Mouse (Mus musculus) monocyte, adult 5-6 weeks (primary cell): Measurements from ENCODE around the gene Klk6. TPM values are rescaled to one million over a fixed set of nuclear protein-coding genes. Genes with fewer than 3 reads are reported as not detected.

Experiments
- ATAC-seq: fragments of 153-309, 156-312 bp; replicated peaks from 2 replicates; pipeline ENCODE4 v1.8.0; 2017; ENCODE audit warnings: mild to moderate bottlenecking; ENCODE audit not compliant: low TSS enrichment, insufficient number of reproducible peaks, severe bottlenecking, poor library complexity, low FRiP score
- total RNA-seq: library from RNA; stranded (forward); fragments of 200-1000, 200-491, 200-594 nt; gene quantifications from 3 replicates; pipeline ENCODE4 v1.2.3, GENCODE M21; 2017

Gene Klk6
- not detected in 3 replicates for total RNA-seq

DNA sequence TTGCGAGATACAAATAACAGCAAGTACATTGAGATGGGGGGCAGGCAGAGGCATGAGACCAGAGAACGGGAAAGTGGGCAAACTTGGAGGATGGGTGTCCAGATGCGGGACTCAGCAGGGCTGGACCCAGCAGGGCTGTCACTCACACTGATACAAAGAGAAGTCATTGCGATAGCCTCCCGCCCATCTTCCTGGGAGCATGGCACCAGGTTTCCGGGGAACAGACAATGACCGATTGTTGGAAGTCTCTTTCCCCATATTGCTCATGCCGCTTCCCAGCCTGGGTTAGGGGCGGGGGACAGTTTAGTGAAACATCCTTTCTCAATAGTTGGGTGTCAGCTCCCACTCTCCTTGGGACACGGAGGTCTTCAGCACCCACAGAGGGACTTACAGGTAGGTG lies at the start of gene Klk6:
Klk6 (plus strand) TSS at position 301 of the 400 bp plus-strand sequence.
- no peak for ATAC-seq

DNA sequence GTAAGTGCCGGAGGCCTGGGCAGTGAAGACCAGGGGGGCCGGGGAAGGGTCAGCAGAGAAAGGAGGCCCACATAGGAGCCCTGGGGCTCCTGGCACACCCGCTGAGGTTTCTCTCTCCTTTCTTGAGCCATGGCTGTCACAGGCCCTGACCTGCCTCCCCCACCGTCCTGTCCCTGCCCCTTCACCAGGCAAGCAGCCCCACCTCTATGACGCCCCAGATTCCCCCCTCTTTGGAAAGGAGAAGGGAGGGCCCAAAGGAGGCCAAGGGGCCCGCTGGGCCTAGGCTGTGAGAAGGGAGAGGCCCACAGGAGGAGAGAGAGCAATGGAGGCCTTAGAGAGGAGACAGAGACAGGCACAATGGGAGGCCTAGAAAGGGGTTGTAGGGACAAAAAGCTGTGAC lies 49.5 kb upstream of the Klk6 start:
- no peak for ATAC-seq

DNA sequence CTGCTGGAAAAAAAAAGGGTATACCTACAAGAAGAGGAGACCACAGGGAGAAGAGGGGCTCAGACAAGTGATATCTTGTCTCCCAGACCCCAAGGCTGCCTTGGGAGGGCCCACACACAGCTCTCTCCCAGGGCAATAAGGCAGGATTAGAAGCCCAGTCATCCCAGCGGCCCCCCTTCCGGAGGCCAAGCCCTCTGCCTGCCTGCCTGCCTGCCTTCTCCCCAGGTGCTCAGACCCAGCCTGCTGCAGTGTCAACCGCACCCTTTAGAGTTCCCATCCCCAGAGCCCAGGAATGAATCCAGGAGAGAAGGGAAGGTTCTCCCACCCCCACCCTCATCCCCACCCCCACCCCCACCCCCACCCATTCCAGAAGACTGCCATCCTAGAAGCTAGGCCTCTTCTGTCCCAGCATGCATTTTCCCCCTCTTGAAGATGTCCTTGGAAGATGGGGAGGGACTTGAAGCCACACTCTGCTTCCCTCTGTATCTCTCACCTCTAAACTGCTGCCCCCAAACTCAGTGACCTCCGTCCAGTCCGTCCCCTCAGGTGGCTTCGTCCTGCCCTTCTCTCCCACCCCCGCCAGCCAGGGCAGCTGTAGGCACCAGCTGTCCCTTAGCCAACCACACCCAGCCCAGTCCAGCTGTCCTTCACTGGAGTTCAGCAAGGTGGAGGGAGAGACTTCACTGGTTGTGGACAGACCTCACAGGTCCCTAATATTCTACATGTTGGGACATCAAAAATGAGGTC lies 48.8 kb upstream of the Klk6 start:
- no peak for ATAC-seq

DNA sequence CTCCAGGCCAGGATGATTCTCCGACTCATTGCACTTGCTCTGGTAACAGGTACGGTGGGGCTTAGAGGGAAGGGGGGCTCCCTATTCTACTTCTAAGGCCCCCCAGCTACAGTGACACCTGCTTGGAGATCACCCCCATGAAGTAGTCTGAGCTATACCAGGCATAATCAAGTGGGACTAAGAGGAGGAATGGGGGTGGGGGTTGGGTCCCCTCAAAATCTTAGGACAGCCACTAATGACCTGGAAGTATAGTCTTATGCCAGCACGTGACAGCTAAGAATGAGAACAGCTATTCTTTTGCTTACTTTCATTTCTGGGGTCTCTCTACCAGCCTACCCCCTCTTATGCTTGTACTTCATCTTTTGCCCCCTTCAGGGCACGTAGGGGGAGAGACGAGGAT lies 47.8 kb upstream of the Klk6 start:
- no peak for ATAC-seq

DNA sequence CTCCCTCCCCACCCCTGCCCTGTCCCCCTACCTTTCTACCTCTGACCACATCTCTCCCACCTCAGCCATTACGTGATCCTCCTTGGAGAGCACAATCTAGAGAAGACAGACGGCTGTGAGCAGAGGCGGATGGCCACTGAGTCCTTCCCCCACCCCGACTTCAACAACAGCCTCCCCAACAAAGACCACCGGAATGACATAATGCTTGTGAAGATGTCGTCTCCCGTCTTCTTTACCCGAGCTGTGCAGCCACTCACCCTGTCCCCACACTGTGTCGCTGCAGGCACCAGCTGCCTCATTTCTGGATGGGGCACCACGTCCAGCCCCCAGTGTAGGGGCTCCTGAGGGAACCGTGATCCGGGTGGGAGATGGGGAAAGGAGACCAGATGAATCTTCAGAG lies 46.9 kb upstream of the Klk6 start:
- no peak for ATAC-seq

DNA sequence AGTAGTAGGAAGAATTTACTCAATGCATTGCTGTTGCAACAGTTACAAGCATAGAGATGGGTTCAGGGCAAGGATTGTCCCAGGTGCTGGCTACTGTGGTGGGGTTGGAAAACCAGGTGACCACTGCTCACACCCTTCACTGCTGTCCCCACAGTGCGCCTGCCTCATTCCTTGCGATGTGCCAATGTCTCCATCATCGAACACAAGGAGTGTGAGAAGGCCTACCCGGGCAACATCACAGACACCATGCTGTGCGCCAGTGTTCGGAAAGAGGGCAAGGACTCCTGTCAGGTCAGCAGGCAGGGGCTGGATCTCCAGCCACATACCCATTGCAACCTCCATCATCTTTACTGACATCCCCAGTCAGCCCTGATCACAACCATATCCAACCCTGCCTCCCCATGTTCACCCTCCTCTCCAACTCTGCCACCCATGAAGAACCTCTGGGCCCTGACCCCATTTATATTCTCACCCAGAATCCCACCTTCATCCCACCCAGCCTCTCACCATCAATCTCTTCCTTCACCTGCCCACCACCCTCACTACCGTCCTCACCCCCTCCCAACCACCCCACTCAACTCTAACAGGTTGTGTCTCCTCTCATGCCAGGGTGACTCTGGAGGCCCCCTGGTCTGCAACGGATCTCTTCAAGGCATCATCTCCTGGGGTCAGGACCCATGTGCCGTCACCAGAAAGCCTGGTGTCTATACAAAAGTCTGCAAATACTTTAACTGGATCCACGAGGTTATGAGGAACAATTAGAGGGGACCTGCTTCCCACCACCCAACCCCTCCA lies 45.9 kb upstream of the Klk6 start:
- ATAC-seq, result no peak

DNA sequence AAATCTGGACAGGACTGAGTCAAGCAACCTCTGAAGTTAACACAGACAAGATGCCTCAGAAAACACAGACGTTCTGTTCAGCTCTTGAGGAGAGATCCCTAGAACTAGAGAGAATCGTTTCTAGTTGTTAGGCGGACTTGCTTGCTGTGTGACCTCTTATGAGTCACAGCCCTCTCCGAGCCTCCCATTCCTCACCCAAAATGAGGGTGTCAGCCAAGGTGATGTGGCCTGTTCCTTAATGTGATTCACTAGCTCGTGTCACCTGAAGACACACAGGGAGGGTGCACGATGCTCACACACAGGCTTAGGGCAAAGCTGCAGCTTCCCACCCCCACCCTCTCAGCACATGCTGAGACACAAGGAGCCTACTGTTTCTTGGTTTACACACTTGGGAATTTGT lies 44.1 kb upstream of the Klk6 start:
- no peak for ATAC-seq

DNA sequence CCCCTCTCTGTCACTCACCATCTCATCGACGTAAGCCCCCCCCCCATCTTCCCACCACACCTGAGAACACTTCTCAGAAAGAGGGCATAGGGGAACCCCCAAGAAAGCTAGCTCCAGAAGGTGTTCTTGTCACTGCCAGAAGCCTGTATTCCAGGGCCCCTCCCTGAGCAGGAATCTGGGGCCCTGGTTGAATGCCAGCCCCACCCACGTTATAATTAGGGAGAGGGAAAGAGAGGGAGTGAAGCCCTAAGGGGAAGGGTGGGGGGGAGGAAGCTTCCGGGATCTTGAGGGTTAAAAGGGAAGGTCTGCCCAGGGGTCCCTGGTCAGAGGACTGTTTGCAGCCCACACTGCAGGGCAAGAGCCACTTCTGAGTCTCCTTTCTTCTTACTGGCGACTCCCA lies 43.6 kb upstream of the Klk6 start, which contains the start of gene Klk10:
Klk10 (plus strand) TSS at position 290 of the 400 bp plus-strand sequence.
- no peak for ATAC-seq

DNA sequence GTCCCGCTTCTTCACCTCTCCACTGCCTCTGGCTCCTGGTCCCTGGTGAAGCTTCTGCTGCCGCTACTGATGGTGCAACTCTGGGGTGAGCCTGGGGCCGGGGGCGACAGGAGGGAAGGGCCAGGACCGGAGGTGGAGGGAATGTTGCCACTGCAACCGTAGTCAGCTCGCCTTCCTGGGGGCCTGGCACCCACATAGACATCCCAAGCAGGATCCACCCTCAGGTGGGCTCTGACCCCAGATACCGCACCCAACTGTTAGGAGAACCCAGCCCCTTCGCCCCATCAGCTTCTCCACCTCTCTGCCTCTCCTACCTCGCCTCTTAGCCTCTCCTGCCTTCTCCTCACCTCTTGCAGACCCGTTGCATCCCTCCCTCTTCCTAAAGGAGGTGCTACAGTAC lies 42.8 kb upstream of the Klk6 start:
- ATAC-seq, result no peak

DNA sequence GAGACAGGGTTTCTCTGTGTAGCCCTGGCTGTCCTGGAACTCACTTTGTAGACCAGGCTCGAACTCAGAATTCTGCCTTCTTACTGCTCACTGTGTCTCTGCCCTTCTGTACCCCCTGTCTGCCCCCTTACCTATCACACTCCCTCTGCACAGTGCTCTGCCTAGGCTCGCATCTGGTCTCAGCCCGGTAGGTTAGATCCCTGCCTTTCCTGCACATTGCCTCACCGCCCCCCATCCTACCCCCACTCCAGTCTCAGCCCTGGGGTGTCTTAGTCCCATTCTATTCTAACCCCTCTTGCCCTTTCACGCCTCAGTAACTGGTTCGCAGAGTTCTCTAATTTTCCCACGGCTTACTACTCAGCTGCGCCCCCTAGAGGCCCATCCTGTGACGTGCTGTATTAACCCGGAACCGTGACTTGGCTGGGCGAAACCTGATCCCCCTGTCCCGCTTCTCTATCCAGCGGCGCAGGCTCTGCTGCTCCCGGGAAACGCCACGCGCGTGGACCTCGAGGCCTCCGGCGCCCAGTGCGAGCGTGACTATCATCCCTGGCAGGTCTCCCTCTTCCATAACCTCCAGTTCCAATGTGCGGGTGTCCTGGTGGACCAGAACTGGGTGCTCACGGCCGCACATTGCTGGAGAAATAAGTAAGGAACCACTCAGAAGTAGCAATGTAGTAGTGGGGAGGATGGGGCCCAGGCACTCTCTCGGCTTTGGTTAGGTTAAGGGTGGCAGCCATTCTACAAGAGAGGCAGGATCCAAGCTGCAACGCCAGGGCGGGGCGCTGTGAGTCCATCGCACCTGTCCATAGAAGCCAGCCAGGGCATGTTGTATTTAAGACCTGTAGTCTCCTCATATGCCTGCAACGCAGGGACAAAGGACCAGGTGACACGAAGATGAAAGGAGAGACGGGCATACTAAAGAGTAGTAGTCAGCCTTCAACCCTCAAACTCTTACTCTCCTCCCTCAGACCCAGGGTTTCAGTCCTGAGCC lies 41.7 kb upstream of the Klk6 start:
- ATAC-seq, result peak; percentile 69; the same call in 1 of the 2 replicates

DNA sequence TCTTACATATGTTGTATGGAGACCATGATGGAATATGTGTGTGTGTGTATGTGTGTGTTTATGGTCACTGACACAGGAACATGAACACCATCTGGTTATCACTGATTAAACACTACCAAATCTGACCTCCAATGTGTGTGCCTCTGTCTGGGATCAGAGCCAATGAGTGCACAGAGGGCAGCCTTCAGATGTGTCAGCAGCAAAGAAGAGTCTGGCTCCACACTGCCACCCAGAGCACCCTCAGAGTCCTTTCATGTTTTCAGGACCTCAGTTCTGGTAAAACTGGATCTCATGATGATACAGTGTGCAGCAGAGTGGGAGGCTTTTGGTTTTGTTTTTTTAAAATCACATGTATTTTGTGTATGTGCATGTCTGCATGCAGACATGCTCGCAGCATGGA lies 39.0 kb upstream of the Klk6 start:
- no peak for ATAC-seq

DNA sequence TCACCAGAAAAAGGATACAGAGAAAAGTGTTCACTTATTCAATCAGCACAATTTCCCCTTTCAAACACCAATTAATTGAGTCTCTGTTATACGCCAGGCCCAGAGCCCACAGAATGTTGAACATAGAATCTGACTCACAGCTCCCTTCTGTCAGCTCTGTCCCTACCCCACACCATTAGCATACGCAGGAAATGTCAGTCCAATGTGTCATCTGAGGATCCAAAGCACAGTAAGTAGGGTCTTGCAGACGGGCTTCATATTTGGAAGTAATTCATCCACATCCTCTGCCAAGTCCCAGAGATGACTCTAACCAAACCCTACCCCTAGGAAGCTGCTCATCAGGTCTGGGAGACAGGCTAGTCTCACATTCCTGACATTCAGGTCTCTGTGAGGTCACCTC lies 36.2 kb upstream of the Klk6 start:
- ATAC-seq, result no peak

DNA sequence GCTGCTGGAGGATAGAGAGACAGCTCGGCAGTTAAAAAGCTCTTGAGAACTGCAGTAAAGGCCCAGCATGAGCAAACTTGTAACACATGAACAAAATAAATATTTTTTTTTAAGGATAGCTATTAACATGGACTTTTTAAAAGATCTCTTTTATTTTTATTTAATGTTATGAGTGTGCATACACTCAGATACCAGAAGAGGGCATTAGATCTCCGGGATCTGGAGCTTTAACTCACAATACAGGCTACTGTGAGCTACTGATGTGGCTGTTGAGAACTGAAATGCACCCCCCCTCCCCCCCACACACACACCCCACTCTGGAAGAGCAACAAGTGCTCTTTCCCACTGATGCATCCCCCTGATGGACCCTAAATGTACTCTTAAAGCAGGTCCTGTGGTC lies 35.0 kb upstream of the Klk6 start:
- no peak for ATAC-seq

DNA sequence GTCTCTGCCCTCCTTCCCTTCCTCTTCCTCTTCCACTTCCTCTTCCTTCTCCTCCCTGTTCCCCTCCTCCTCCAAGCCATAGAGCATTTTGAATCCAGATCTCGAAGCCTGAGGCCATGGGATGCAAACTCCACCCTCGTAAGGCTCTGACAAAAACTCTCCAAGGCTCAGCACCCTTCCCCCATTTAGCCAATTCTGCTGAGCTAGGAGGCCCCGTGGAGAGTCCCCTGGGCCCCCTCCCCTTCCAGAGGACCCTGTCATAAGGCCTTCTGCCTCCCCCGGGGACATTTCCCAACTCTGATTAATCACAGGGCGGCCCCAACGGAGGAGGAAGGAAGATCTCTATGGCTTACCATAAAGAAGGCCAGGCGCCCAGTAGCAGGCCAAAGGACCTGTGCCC lies 32.7 kb upstream of the Klk6 start, which contains the start of gene Klk9:
Klk9 (plus strand) TSS at position 301 of the 400 bp plus-strand sequence.
- ATAC-seq, result no peak

DNA sequence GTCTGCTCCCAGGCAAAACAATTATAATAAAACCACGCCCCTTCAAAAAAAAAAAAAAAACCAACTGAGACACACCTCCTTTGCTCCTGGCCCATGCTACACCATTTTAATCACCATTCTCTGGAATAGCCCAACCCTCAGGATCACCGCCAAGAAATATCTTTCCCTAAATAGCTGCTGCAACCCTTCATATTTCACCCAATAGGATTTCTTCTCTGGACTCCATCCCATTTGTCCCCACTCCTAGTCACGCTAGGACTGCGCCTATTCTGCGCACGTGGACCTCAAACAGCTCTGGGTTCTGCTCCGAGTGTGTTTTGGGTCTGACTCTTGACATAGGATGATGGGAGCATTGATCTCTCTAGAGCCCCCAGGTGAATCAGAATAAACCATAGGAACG lies 27.9 kb upstream of the Klk6 start:
- ATAC-seq, result no peak

DNA sequence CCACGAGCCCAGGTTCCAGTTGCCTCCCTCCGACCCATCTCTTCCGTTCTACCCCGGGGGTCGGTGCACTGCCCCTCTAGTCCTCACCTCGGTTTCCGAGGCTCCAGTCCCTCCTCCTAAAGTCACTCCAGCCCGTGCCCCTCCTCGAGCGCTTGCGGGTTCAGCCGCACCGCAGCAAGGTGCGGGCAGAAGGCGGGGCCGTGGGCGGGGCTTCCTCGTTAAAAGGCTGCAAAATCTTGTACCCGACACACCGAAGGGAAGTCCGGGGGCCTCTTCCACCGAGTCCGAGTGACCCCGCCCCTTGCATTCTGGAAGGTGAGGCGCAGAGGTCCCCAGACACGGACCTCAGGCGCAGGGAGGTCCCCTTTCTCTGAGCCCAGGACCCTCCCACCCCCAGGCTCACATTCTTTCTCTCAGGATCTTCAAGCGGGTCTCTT lies 26.9 kb upstream of the Klk6 start, which contains the start of gene Klk8:
Klk8 (plus strand) TSS at position 245 of the 437 bp plus-strand sequence.
- ATAC-seq, result no peak

DNA sequence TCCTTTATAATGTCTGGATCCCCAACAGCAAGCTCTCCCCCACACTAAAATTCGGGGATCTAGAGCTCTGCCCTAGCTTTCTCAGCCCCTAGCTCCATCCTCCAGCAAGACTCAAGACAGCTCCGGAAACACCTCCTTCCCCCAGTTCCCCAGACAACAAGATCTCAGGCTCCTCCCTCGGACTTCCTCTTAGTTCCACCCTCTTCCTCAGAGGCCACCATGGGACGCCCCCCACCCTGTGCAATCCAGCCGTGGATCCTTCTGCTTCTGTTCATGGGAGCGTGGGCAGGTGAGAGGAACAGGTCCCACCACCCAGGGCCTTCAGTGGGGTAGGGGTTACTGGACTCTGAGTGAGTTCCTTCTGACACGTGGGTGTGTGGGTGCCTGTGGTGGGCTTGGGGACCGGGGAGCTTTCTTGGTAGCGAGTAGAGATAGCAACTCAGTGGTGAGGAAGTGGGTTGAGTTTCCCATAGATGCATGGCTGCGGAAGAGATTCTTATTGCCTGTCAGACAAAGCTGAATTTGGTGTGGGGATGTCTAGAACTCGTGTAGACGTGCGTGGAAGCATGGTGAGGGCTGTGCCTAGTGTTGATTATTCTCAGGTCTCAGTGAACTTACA lies 26.3 kb upstream of the Klk6 start:
- ATAC-seq, result no peak

DNA sequence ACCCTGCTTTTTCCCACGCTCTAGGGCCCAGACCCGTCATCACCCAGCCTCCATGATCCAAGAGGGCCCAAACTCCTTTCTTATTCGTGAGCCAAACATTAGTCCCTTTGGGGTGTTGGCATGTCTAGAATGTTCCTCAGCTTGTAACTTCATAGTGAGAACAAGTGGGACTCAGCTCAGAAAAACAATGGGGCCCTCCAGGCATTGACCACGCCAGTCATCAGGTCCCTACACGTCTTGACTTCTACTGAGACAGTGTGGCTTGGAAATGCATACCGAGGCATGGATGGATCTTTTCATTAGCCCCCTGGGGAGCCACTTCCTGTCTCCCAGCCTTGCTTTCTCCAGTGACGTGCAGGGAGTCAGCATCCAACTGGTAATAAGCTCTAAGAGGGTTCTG lies 24.4 kb upstream of the Klk6 start:
- ATAC-seq, result no peak
